Mouse (Mus musculus): ENCODE data around the gene Zfp992.
"Not testable (repeated sequence)": the region's sequence is repeated elsewhere in the genome, so short reads cannot be mapped to it uniquely, and the experiment has no call there.

- TF ChIP-seq CTCF (IDR thresholded peaks at IDR 0.05; ENCODE audit: control insufficient read depth, insufficient read depth, insufficient read length); MYOG (IDR thresholded peaks at IDR 0.05; ENCODE audit: control insufficient read depth, extremely low read depth, insufficient read length); MAX (IDR thresholded peaks at IDR 0.05); USF1 (IDR thresholded peaks at IDR 0.05; ENCODE audit: low read depth): not testable (repeated sequence)
Measured at GRCm38 (mm10) chr4:146463649-146464351, 15.0 kb downstream of the Zfp992 start.
